Mouse (Mus musculus) bone marrow, adult 2 months (tissue): ENCODE results near the gene Sox13.

Source experiments
- CTCF ChIP-seq: fragments of 200-500 bp; IDR thresholded peaks from 2 replicates; pipeline ENCODE4 v1.5.1; 2011; ENCODE audit warnings: low read length, control low read depth; ENCODE audit not compliant: control insufficient read depth, insufficient read depth
- POLR2A ChIP-seq: fragments of 200-500 bp; IDR thresholded peaks from 2 replicates; pipeline ENCODE4 v1.6.1; 2011; ENCODE audit warnings: low read depth, mild to moderate bottlenecking, control low read depth, low read length, borderline replicate concordance; ENCODE audit not compliant: control insufficient read depth

GRCm38 (mm10) chr1:133350210-133350609, 74.0 kb downstream of the Sox13 start, which contains the start of gene Ren1:
- TF ChIP-seq CTCF (no peak), POLR2A (no peak)
